In genomic region chr3:96524914-96525313, GRCm38 (mm10) we compare ENCODE assay signal across 14 mouse cellular contexts. TPM values are rescaled to one million over a fixed set of nuclear protein-coding genes. Genes with fewer than 3 reads are reported as not detected.
A peak's percentile ranks its signal among the peaks of the same experiment; 100 is the strongest.
DNase-seq lines count a peak whose midpoint lies in the region; ATAC-seq and TF ChIP-seq lines count a peak whose summit lies in the region.
"Had no signal": no experiment of that assay in that cellular context is flagged by ENCODE, and none has a peak within 500 bp of the region (broad histone marks: within the 10 kb centered on the region; RNA-seq: fewer than 3 reads in every experiment).

Gene Hfe2 (plus strand): TSS chr3:96525172.

- 38% methylated on average over 4 of the region's 4 CpGs for WGBS in heart, embryonic 12.5 days
- 74% methylated on average over 4 of the region's 4 CpGs for WGBS in limb, embryonic 15.5 days
- 86% methylated on average over 4 of the region's 4 CpGs for WGBS in midbrain, embryonic 10.5 days

- H3K9me3 ChIP-seq in heart, embryonic 12.5 days (replicated peaks): no peaks in the 10 kb centered on the region
- H3K9me3 ChIP-seq in limb, embryonic 15.5 days: no peaks in the 10 kb centered on the region
- H3K9me3 ChIP-seq in midbrain, embryonic 10.5 days (replicated peaks): no peaks in the 10 kb centered on the region
- H3K9me3 ChIP-seq: embryonic facial prominence, embryonic 13.5 days; forebrain, embryonic 15.5 days; G1E; hindbrain, embryonic 12.5 days had no signal

- peaks cover 36% of the 10 kb centered on the region for H3K27me3 ChIP-seq in heart, embryonic 12.5 days (replicated peaks)
- H3K27me3 ChIP-seq in limb, embryonic 15.5 days: peaks cover 39% of the 10 kb centered on the region
- H3K27me3 ChIP-seq in midbrain, embryonic 10.5 days (ENCODE audit: low read depth, poor library complexity, severe bottlenecking): peaks cover 62% of the 10 kb centered on the region

- H3K9ac ChIP-seq in heart, embryonic 12.5 days: no peak within 1 kb of the TSS
- H3K9ac ChIP-seq in limb, embryonic 15.5 days: no peak within 1 kb of the TSS
- H3K9ac ChIP-seq: embryonic facial prominence, embryonic 13.5 days; forebrain, embryonic 15.5 days; hindbrain, embryonic 12.5 days had no signal

- peak within 1 kb of the TSS; percentile 92 for H3K27ac ChIP-seq in gastrocnemius, adult 2 months
- H3K27ac ChIP-seq in heart, embryonic 12.5 days (ENCODE audit: poor library complexity, severe bottlenecking): no peak within 1 kb of the TSS
- H3K27ac ChIP-seq in limb, embryonic 15.5 days: no peak within 1 kb of the TSS
- no peak within 1 kb of the TSS for H3K27ac ChIP-seq in midbrain, embryonic 10.5 days (replicated peaks)
- H3K27ac ChIP-seq: embryonic facial prominence, embryonic 13.5 days; forebrain, embryonic 15.5 days; hindbrain, embryonic 12.5 days had no signal

- DNase-seq in heart, adult 11 months: peak; percentile 87
- no peak for DNase-seq in heart, adult 9 months (ENCODE audit: low spot score in 2 of 2)
- peak; percentile 48 for DNase-seq in gastrocnemius, adult 2 months
- DNase-seq in urinary bladder, postnatal 4 days (ENCODE audit: low spot score in 2 of 2): no peak
- no peak for DNase-seq in midbrain, embryonic 10.5 days (ENCODE audit: low spot score)
- DNase-seq in cerebellum, adult 11 months: no peak
- DNase-seq: cerebellum, postnatal 25 days; layer of hippocampus, adult 9-11 months had no signal

- intact Hi-C loops in gastrocnemius, adult 2 months (cut with DNase I): no loop called here

- peak within 1 kb of the TSS; percentile 79 for H3K4me3 ChIP-seq in gastrocnemius, adult 2 months
- H3K4me3 ChIP-seq in heart, embryonic 12.5 days: no peak within 1 kb of the TSS
- no peak within 1 kb of the TSS for H3K4me3 ChIP-seq in limb, embryonic 15.5 days
- H3K4me3 ChIP-seq in midbrain, embryonic 10.5 days: no peak within 1 kb of the TSS
- H3K4me3 ChIP-seq: embryonic facial prominence, embryonic 13.5 days; forebrain, embryonic 15.5 days had no signal

- H3K4me1 ChIP-seq in heart, embryonic 12.5 days (replicated peaks): peaks cover 43% of the 10 kb centered on the region
- peaks cover 8% of the 10 kb centered on the region for H3K4me1 ChIP-seq in limb, embryonic 15.5 days
- peaks cover 25% of the 10 kb centered on the region for H3K4me1 ChIP-seq in midbrain, embryonic 10.5 days

- no peak for TF ChIP-seq CTCF in gastrocnemius, adult 2 months (IDR thresholded peaks at IDR 0.05)

- ATAC-seq in heart, embryonic 12.5 days (ENCODE audit: insufficient number of reproducible peaks, low FRiP score): no peak
- peak; percentile 37; the same call in 1 of the 2 replicates for ATAC-seq in limb, embryonic 15.5 days (ENCODE audit: insufficient number of reproducible peaks, low FRiP score, low TSS enrichment, low read depth)
- ATAC-seq: forebrain, embryonic 15.5 days had no signal

- no peaks in the 10 kb centered on the region for H3K36me3 ChIP-seq in heart, embryonic 12.5 days
- no peaks in the 10 kb centered on the region for H3K36me3 ChIP-seq in limb, embryonic 15.5 days
- no peaks in the 10 kb centered on the region for H3K36me3 ChIP-seq in midbrain, embryonic 10.5 days
- H3K36me3 ChIP-seq: embryonic facial prominence, embryonic 13.5 days; forebrain, embryonic 15.5 days; G1E; hindbrain, embryonic 12.5 days had no signal

- H3K4me2 ChIP-seq in heart, embryonic 12.5 days: peak within 1 kb of the TSS; percentile 44
- H3K4me2 ChIP-seq in limb, embryonic 15.5 days: no peak within 1 kb of the TSS
- H3K4me2 ChIP-seq: embryonic facial prominence, embryonic 13.5 days; forebrain, embryonic 15.5 days had no signal

RNA-seq across cellular contexts. Expression of gene Hfe2, which starts in this region (rescaled TPM):
- total RNA-seq in gastrocnemius, adult 2 months (2021): 100 to 1,000 TPM; 590 to 675 TPM
- polyA plus RNA-seq in heart, embryonic 12.5 days (2016; fragmentation: Nextera tagmentation; extraction: Ambion mirVana): 7.9 and 9.2 TPM in 2 replicates
- 8.7 and 18.4 TPM in 2 replicates for polyA plus RNA-seq in limb, embryonic 15.5 days (2015; fragmentation: Nextera tagmentation; extraction: Ambion mirVana)
- 1.5 and 2.1 TPM in 2 replicates for polyA plus RNA-seq in midbrain, embryonic 10.5 days (2016; fragmentation: Nextera tagmentation; extraction: Ambion mirVana)
- total RNA-seq: G1E had no signal
- polyA plus RNA-seq: G1E had no signal

Comparison
In these comparisons a context has a peak if more than half of its experiments do, and no peak if none do; other contexts are left out.
1. DNase-seq: peak in heart, adult 11 months (single experiment) and gastrocnemius, adult 2 months (single experiment); none in heart, adult 9 months (0 of 2), urinary bladder, postnatal 4 days (0 of 2), midbrain, embryonic 10.5 days (single experiment) and cerebellum, adult 11 months (single experiment).